Mouse (Mus musculus) E14TG2a.4 (cell line): ENCODE results near the gene Gpn1.

Experiments used
- CTCF ChIP-seq: conservative IDR thresholded peaks from 2 replicates; pipeline ENCODE4 v1.5.1; 2014; ENCODE audit warnings: low read length
- NANOG ChIP-seq: IDR thresholded peaks from 2 replicates; pipeline ENCODE4 v1.6.1; 2014; ENCODE audit warnings: borderline replicate concordance, low read length, mixed read lengths

GRCm38 (mm10) chr5:31512481-31512880 lies 17.9 kb downstream of the Gpn1 start:
- TF ChIP-seq CTCF (no peak), NANOG (no peak)
